Mouse (Mus musculus) embryonic facial prominence, embryonic 15.5 days (tissue): ENCODE measurements around the gene BC049715. TPM values are rescaled to one million over a fixed set of nuclear protein-coding genes. Genes with fewer than 3 reads are reported as not detected.

Source experiments
- ATAC-seq: fragments of 200-750 bp; cut with Nextera tagmentation; 2 replicates; pipeline ENCODE4 v1.8.0; 2017; ENCODE audit warnings: low read depth, moderate TSS enrichment; ENCODE audit not compliant: insufficient number of reproducible peaks, low FRiP score, low TSS enrichment
- H3K27ac ChIP-seq: fragments of 300-500 bp; sonication (generic); replicated peaks from 2 replicates; pipeline ENCODE4 v1.5.1; 2015; ENCODE audit warnings: mild to moderate bottlenecking, inconsistent platforms
- H3K27me3 ChIP-seq: fragments of 300-500 bp; sonication (generic); 2 replicates; pipeline ENCODE4 v1.6.1; 2015; ENCODE audit warnings: inconsistent platforms
- H3K36me3 ChIP-seq: fragments of 300-500 bp; sonication (generic); 2 replicates; pipeline ENCODE4 v1.6.1; 2015; ENCODE audit warnings: mild to moderate bottlenecking, inconsistent platforms
- H3K4me1 ChIP-seq: fragments of 300-500 bp; sonication (generic); 2 replicates; pipeline ENCODE4 v1.6.1; 2015; ENCODE audit warnings: inconsistent platforms
- H3K4me2 ChIP-seq: fragments of 300-500 bp; sonication (generic); replicated peaks from 2 replicates; pipeline ENCODE4 v1.6.1; 2015; ENCODE audit warnings: mild to moderate bottlenecking, inconsistent platforms
- H3K4me3 ChIP-seq: fragments of 300-500 bp; sonication (generic); replicated peaks from 2 replicates; pipeline ENCODE4 v1.5.1; 2015; ENCODE audit warnings: mild to moderate bottlenecking, inconsistent platforms
- H3K9ac ChIP-seq: fragments of 300-500 bp; sonication (generic); 2 replicates; pipeline ENCODE4 v1.6.1; 2015; ENCODE audit warnings: inconsistent platforms
- H3K9me3 ChIP-seq: fragments of 300-500 bp; sonication (generic); replicated peaks from 2 replicates; pipeline ENCODE4 v1.6.1; 2016; ENCODE audit warnings: inconsistent platforms
- WGBS: fragments of 180-500 bp; shearing (Covaris S2); methylation state at CpG from one replicate; pipeline ENCODE4 v1.1.7; 2015; 5-methylcytosine and 5-hydroxymethylcytosine counted together
- polyA plus RNA-seq: library from polyadenylated mRNA; unstranded; fragments of >200 nt; fragmentation: Nextera tagmentation; extraction: Ambion mirVana; gene quantifications from 2 replicates; pipeline ENCODE4 v1.2.1, GENCODE M21; 2015

The BC049715 gene
- polyA plus RNA-seq, 1 experiment from 2014 or later = 3.7 TPM

- Histone ChIP-seq H3K4me3 (peak overlapping the region; percentile 100), H3K27ac (peak overlapping the region; percentile 89), H3K36me3 (peaks cover 15% of the 10 kb centered on the region), H3K27me3 (peaks cover 4% of the 10 kb centered on the region; the same call in 1 of the 2 replicates), H3K4me2 (peak overlapping the region; percentile 55), H3K9me3 (no peaks in the 10 kb centered on the region), H3K9ac (peak overlapping the region; percentile 37), H3K4me1 (peaks cover 5% of the 10 kb centered on the region)
- 27% methylated on average over 4 of the region's 4 CpGs for WGBS
- ATAC-seq = no peak
These were observed 1.3 kb downstream of the BC049715 start for GRCm38 (mm10) chr6:136828681-136829080.

GRCm38 (mm10) chr6:136831712-136832111, 4.3 kb downstream of the BC049715 start:
- Histone ChIP-seq H3K4me2 (no peak overlapping the region), H3K9me3 (no peaks in the 10 kb centered on the region), H3K4me1 (peaks cover 10% of the 10 kb centered on the region), H3K36me3 (no peaks in the 10 kb centered on the region), H3K4me3 (no peak overlapping the region), H3K9ac (no peak overlapping the region), H3K27ac (no peak overlapping the region), H3K27me3 (peaks cover 4% of the 10 kb centered on the region; the same call in 1 of the 2 replicates)
- WGBS = 58% methylated on average over 5 of the region's 5 CpGs
- ATAC-seq = no peak

GRCm38 (mm10) chr6:136835352-136835751, 7.9 kb downstream of the BC049715 start, which contains the start of gene Smco3:
Gene Smco3 (minus strand): TSS chr6:136835452.
- Histone ChIP-seq H3K4me2 (no peak within 1 kb of the TSS), H3K9me3 (no peaks in the 10 kb centered on the region), H3K4me1 (0 out of 2 replicates have a peak, but pooled peaks cover 6% of the 10 kb centered on the region), H3K9ac (no peak within 1 kb of the TSS), H3K27ac (no peak within 1 kb of the TSS), H3K36me3 (no peaks in the 10 kb centered on the region), H3K4me3 (peak within 1 kb of the TSS; percentile 2; the same call in 1 of the 2 replicates), H3K27me3 (peaks cover 4% of the 10 kb centered on the region; the same call in 1 of the 2 replicates)
- 28% methylated on average over 4 of the region's 4 CpGs for WGBS
- no peak for ATAC-seq

- ATAC-seq = no peak
- H3K27ac ChIP-seq = no peak overlapping the region
- WGBS = 75% methylated on average over 3 of the region's 3 CpGs
These were observed 9.9 kb downstream of the BC049715 start for GRCm38 (mm10) chr6:136837323-136837722.

GRCm38 (mm10) chr6:136844903-136845302, 17.5 kb downstream of the BC049715 start:
- no peaks in the 10 kb centered on the region for H3K4me1 ChIP-seq
- 47% methylated on average over 2 of the region's 2 CpGs for WGBS
- ATAC-seq = no peak

More at GRCm38 (mm10) chr6:136837323-136837722, 9.9 kb downstream of the BC049715 start:
- H3K27me3 ChIP-seq = no peaks in the 10 kb centered on the region
- no peak overlapping the region for H3K4me2 ChIP-seq
- no peaks in the 10 kb centered on the region for H3K36me3 ChIP-seq
- H3K4me1 ChIP-seq = 0 out of 2 replicates have a peak, but pooled peaks cover 6% of the 10 kb centered on the region
- H3K4me3 ChIP-seq = no peak overlapping the region
- H3K9ac ChIP-seq = no peak overlapping the region
- H3K9me3 ChIP-seq = no peaks in the 10 kb centered on the region

GRCm38 (mm10) chr6:136845706-136846480, 18.5 kb downstream of the BC049715 start:
- H3K9ac ChIP-seq = no peak overlapping the region
- H3K27me3 ChIP-seq = no peaks in the 10 kb centered on the region
- H3K4me3 ChIP-seq = no peak overlapping the region
- H3K9me3 ChIP-seq = no peaks in the 10 kb centered on the region
- H3K27ac ChIP-seq = no peak overlapping the region
- H3K36me3 ChIP-seq = no peaks in the 10 kb centered on the region
- no peak for ATAC-seq
- WGBS = 59% methylated on average over 5 of the region's 5 CpGs
- no peaks in the 10 kb centered on the region for H3K4me1 ChIP-seq
- H3K4me2 ChIP-seq = no peak overlapping the region

More at GRCm38 (mm10) chr6:136844903-136845302, 17.5 kb downstream of the BC049715 start:
- Histone ChIP-seq H3K4me2 (no peak overlapping the region), H3K36me3 (no peaks in the 10 kb centered on the region), H3K9me3 (no peaks in the 10 kb centered on the region), H3K27me3 (no peaks in the 10 kb centered on the region), H3K9ac (no peak overlapping the region), H3K4me3 (no peak overlapping the region), H3K27ac (no peak overlapping the region)

DNA sequence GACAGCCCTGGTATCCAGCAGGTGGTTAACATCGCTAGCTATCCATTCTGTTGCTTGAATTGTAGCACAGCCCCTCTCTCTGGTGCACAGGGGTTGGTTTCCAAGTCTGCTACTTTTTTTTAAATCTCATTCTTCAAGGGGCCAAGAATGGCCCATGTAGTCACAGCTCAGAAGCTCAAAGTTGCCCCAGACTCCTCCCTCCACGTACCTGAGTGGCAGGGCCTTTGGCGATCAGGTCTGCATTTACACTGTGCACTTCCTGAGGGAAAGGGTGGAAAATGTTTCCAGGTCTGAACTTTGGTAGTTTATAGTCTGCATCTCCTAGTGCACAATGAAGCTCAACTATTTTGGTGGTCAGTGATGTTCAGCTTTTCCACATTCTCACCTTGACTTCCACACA, 19.8 kb downstream of the BC049715 start:
- Histone ChIP-seq H3K36me3 (no peaks in the 10 kb centered on the region), H3K27ac (no peak overlapping the region), H3K4me1 (no peaks in the 10 kb centered on the region), H3K27me3 (no peaks in the 10 kb centered on the region), H3K4me3 (no peak overlapping the region), H3K9me3 (no peaks in the 10 kb centered on the region), H3K9ac (no peak overlapping the region), H3K4me2 (no peak overlapping the region)
- no peak for ATAC-seq
- 88% methylated on average over 3 of the region's 3 CpGs for WGBS

DNA sequence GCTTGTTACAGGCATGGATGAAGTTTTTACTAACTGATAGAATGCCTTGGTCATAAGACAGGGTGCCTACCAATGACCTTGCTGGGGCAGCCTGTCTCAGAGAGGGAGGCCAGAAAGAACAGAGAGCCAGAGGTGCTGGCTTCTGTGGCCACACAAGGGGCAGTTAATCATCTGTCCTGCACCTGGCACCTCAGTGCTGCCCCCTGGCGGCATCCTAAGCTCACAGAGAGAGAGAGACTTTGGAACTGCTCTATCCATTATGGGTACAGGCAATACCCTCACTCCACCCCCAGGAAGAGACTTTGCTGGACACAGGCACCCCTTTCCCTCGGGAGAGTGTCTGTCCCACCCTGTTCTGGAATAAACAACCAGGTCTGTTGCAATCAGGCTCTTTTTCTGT, 20.4 kb downstream of the BC049715 start:
- Histone ChIP-seq H3K27ac (no peak overlapping the region), H3K4me1 (peaks cover 3% of the 10 kb centered on the region), H3K9me3 (no peaks in the 10 kb centered on the region), H3K4me3 (no peak overlapping the region), H3K9ac (no peak overlapping the region), H3K27me3 (no peaks in the 10 kb centered on the region), H3K36me3 (no peaks in the 10 kb centered on the region), H3K4me2 (no peak overlapping the region)
- no peak for ATAC-seq
- WGBS = 30% methylated on average over 2 of the region's 2 CpGs

DNA sequence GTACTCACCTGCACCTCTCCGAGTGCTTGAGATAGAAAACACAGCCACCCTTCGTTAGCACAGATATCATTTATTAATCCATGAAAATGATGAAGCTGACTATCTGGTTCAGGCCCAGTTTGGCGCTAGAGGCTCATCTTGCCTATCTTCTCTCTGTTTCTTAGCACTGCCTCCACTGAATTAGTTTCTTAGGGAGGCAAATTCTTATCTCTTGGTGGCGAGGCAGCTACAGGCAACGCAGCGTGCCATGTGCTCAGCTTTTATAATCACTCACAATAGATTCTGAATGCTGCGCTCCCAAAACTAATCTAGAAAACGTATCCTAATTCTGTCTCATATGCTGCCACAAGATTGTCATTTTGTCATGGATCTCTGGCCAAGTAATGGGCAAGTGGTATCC, 21.0 kb downstream of the BC049715 start:
- H3K4me1 ChIP-seq = peaks cover 5% of the 10 kb centered on the region
- H3K27ac ChIP-seq = no peak overlapping the region
- WGBS = 92% methylated on average over 8 of the region's 8 CpGs
- no peak overlapping the region for H3K4me2 ChIP-seq
- H3K36me3 ChIP-seq = no peaks in the 10 kb centered on the region
- H3K9ac ChIP-seq = no peak overlapping the region
- H3K9me3 ChIP-seq = no peaks in the 10 kb centered on the region
- no peak overlapping the region for H3K4me3 ChIP-seq
- no peak for ATAC-seq
- H3K27me3 ChIP-seq = no peaks in the 10 kb centered on the region

- Histone ChIP-seq H3K4me2 (no peak overlapping the region), H3K4me3 (no peak overlapping the region), H3K27ac (no peak overlapping the region), H3K9ac (no peak overlapping the region), H3K4me1 (peaks cover 5% of the 10 kb centered on the region), H3K36me3 (no peaks in the 10 kb centered on the region), H3K27me3 (no peaks in the 10 kb centered on the region), H3K9me3 (no peaks in the 10 kb centered on the region)
- ATAC-seq = no peak
- 85% methylated on average over 5 of the region's 5 CpGs for WGBS
These were observed 21.5 kb downstream of the BC049715 start for GRCm38 (mm10) chr6:136848971-136849370.

- WGBS = 69% methylated on average over 6 of the region's 6 CpGs
- H3K27me3 ChIP-seq = no peaks in the 10 kb centered on the region
- no peak for ATAC-seq
- H3K4me3 ChIP-seq = no peak overlapping the region
- H3K9me3 ChIP-seq = no peaks in the 10 kb centered on the region
- no peak overlapping the region for H3K4me2 ChIP-seq
- H3K9ac ChIP-seq = no peak overlapping the region
- H3K4me1 ChIP-seq = peaks cover 5% of the 10 kb centered on the region
- no peaks in the 10 kb centered on the region for H3K36me3 ChIP-seq
- H3K27ac ChIP-seq = no peak overlapping the region
These were observed 22.8 kb downstream of the BC049715 start for GRCm38 (mm10) chr6:136850267-136850666.
